Mouse (Mus musculus): Measurements from ENCODE around the gene Hes1. TPM values are rescaled to one million over a fixed set of nuclear protein-coding genes. Genes with fewer than 3 reads are reported as not detected.

Gene Hes1
- polyA plus RNA-seq, 1 experiment, result 22.4 TPM

DNA sequence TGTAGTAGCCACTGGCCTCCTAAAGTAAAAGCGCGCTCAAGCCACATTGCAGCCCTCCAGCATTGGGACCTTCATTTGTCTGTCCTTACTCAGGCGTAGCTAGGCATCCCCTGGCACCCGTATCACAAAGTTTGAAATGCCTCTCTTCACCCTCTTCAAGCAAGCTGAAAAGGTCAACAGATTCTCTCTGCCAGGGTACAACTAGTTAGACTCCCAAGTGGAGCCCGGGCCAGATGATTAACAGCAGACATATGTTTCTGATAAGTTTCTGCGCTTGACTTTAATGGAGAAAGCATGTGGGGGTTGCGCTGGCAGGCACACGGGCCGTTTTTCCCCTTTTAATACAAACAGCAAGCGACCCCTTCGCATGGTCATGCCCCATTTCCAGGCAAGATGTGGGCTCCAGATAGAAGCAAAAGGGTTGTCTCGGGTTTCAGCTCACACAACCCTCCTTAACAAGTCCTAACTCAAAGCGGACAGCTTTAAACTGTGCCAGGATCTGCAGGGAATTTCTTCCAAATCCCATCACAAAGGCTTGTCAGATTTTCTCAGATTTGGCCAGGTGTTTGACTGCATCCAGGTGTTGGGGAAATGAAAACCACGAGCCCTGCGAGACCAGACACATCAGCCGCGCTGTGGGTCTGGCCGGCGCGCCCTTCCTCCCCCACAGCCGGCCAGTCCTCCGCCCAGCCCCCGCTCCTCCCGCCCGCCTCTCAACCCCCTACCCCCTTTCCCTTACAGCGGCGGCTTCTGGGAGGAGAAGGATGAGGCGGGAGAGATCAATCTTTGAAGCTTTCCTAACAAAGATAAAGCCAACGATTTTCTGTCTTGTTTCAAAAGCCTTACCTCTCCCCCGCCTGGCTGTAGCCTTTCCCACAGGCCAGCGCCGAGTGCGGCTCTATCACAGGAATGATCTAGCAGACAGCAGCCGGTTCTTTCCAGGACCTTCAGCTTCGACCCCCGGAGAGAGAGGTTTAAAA is 4.1 kb downstream of the Hes1 start:
- Histone ChIP-seq H3K27me3 (ENCODE audit: control insufficient read depth, insufficient read depth, low read length) (peaks cover 10% of the 10 kb centered on the region; the same call in 1 of the 2 replicates), H3K4me3 (replicated peaks; ENCODE audit: insufficient read depth, low read depth, low read length) (no peak overlapping the region), H3K4me1 (ENCODE audit: control insufficient read depth, insufficient read depth, low read length) (no peaks in the 10 kb centered on the region), H3K27ac (ENCODE audit: insufficient read depth, low read length) (no peak overlapping the region)
- TF ChIP-seq POLR2A (IDR thresholded peaks at IDR 0.05; ENCODE audit: borderline replicate concordance, insufficient read depth, low read length), result no peak
- TF ChIP-seq CTCF (IDR thresholded peaks at IDR 0.05; ENCODE audit: borderline replicate concordance, insufficient read depth, low read depth, low read length), result no peak
- peak in 1 of 2 experiments; percentile 28 for DNase-seq
- WGBS, result 35% methylated on average over 36 of the region's 36 CpGs

- Histone ChIP-seq H3K4me3 (replicated peaks; ENCODE audit: insufficient read depth, low read depth, low read length) (peak overlapping the region; percentile 46), H3K27ac (ENCODE audit: insufficient read depth, low read length) (peak overlapping the region; percentile 46; the same call in 1 of the 2 replicates), H3K4me1 (ENCODE audit: control insufficient read depth, insufficient read depth, low read length) (no peaks in the 10 kb centered on the region), H3K27me3 (ENCODE audit: control insufficient read depth, insufficient read depth, low read length) (peaks cover 4% of the 10 kb centered on the region; the same call in 1 of the 2 replicates)
- TF ChIP-seq POLR2A (IDR thresholded peaks at IDR 0.05; ENCODE audit: borderline replicate concordance, insufficient read depth, low read length) (no peak), CTCF (IDR thresholded peaks at IDR 0.05; ENCODE audit: borderline replicate concordance, insufficient read depth, low read depth, low read length) (no peak)
- DNase-seq, result no peak
- WGBS, result 25% methylated on average over 4 of the region's 4 CpGs
Measured at GRCm38 (mm10) chr16:30069580-30069949, 5.4 kb downstream of the Hes1 start.

DNA sequence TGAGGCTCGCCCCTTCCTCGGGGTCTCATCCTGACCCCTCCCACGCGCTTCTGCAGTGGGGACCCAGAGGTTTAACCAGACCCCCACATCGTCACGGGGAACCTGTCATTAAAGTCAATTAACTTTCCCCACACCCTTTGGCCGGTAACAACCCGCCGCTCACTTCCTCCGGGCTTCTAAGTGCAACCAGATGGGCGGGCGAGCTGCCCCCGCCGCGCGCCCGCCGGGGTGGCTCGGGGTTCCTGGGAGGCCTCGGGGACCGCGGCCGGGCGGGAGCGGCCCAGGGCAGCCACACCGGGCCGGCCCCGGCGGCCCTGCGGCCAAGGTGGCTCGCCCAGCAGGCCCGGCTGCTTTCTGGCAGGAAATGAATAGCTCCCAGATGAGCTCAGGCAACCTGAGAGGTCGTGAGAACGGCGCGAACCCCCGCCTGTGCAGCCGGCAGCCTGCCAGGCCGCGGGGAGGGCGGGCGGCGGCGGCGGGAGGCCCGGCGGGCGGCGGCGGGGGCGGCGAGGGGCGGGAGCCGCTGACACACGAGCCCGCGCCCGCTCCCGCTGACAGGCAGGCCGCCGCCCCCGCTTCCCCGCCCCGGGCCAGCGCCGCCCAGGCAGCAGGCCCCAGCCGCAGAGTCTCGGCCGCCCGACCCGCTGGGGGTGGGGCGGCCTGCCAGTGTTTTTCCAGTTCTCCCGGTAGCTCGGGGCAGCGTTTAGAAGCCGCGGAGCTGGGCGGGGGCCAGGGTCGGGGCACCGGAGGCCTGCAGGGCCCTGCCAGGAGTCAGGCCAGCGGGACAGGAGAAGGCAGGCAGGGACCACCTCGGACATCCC is 6.0 kb downstream of the Hes1 start:
- peak overlapping the region; percentile 46 for H3K4me3 ChIP-seq (replicated peaks; ENCODE audit: insufficient read depth, low read depth, low read length)
- H3K4me1 ChIP-seq (ENCODE audit: control insufficient read depth, insufficient read depth, low read length), result no peaks in the 10 kb centered on the region
- 2% methylated on average over 64 of the region's 82 CpGs for WGBS

DNA sequence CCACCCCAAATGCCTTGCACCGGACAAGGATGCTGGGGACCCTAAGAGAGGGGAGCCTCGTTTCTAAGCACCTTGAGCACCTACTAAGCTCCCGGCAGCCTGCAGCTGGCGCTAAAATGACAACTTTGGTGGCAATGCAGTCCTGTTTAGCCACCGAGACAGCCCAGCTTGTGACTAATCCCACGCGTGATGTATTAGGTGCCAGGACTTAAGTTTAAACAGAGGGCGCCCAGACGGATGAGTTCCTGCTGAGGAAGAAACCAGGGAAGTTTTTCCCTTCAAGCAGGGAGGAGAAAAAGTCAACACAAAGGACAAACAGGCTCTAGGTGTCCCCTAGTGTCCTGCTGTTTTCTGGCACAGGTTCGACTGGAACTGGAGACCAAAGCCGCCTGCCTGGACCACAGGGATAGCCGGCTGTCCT is 6.6 kb downstream of the Hes1 start:
- Histone ChIP-seq H3K27me3 (ENCODE audit: control insufficient read depth, insufficient read depth, low read length) (peaks cover 4% of the 10 kb centered on the region; the same call in 1 of the 2 replicates), H3K4me3 (replicated peaks; ENCODE audit: insufficient read depth, low read depth, low read length) (peak overlapping the region; percentile 19)
- peak; percentile 57 to 59 for DNase-seq

More for the DNA sequence above, 6.0 kb downstream of the Hes1 start:
- peak; percentile 78 to 79 for DNase-seq
- TF ChIP-seq CTCF (IDR thresholded peaks at IDR 0.05; ENCODE audit: borderline replicate concordance, insufficient read depth, low read depth, low read length) (no peak), POLR2A (IDR thresholded peaks at IDR 0.05; ENCODE audit: borderline replicate concordance, insufficient read depth, low read length) (no peak)
- H3K27ac ChIP-seq (ENCODE audit: insufficient read depth, low read length), result peak overlapping the region; percentile 46
- peaks cover 4% of the 10 kb centered on the region; the same call in 1 of the 2 replicates for H3K27me3 ChIP-seq (ENCODE audit: control insufficient read depth, insufficient read depth, low read length)

GRCm38 (mm10) chr16:30073317-30073716 is 9.1 kb downstream of the Hes1 start:
- H3K27ac ChIP-seq (ENCODE audit: insufficient read depth, low read length), result no peak overlapping the region
- H3K27me3 ChIP-seq (ENCODE audit: control insufficient read depth, insufficient read depth, low read length), result peaks cover 3% of the 10 kb centered on the region; the same call in 1 of the 2 replicates
- no peak for DNase-seq
- H3K4me3 ChIP-seq (replicated peaks; ENCODE audit: insufficient read depth, low read depth, low read length), result no peak overlapping the region
- no peaks in the 10 kb centered on the region for H3K4me1 ChIP-seq (ENCODE audit: control insufficient read depth, insufficient read depth, low read length)
- WGBS, result 100% methylated on average over 1 of the region's 1 CpGs
- TF ChIP-seq CTCF (IDR thresholded peaks at IDR 0.05; ENCODE audit: borderline replicate concordance, insufficient read depth, low read depth, low read length) (no peak), POLR2A (IDR thresholded peaks at IDR 0.05; ENCODE audit: borderline replicate concordance, insufficient read depth, low read length) (no peak)

More for the DNA sequence above, 6.6 kb downstream of the Hes1 start:
- TF ChIP-seq POLR2A (IDR thresholded peaks at IDR 0.05; ENCODE audit: borderline replicate concordance, insufficient read depth, low read length) (no peak), CTCF (IDR thresholded peaks at IDR 0.05; ENCODE audit: borderline replicate concordance, insufficient read depth, low read depth, low read length) (no peak)
- 9% methylated on average over 12 of the region's 12 CpGs for WGBS
- Histone ChIP-seq H3K4me1 (ENCODE audit: control insufficient read depth, insufficient read depth, low read length) (no peaks in the 10 kb centered on the region), H3K27ac (ENCODE audit: insufficient read depth, low read length) (peak overlapping the region; percentile 41; the same call in 1 of the 2 replicates)

DNA sequence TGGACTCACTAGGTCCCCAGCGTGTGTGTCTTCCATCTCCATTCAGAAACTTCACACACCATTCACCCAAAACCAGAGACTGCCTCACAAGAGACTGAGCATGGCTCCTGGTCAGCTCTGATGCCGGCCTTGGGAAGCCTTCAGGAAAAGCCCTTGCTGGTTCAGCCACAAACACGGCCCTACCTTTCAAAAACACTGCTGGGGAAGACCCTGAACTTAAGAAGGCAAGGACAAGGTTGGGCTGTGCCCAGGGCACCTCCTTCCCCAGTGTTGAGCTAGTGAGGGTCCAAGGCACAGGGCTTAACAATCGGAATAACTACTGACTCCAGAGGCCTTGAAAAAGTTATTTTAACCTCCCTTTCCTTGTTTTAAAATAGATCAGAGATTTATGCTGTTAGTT is 17.3 kb downstream of the Hes1 start:
- no peaks in the 10 kb centered on the region for H3K27me3 ChIP-seq (ENCODE audit: control insufficient read depth, insufficient read depth, low read length)
- WGBS, result 79% methylated on average over 4 of the region's 4 CpGs
- DNase-seq, result no peak
- TF ChIP-seq POLR2A (IDR thresholded peaks at IDR 0.05; ENCODE audit: borderline replicate concordance, insufficient read depth, low read length) (no peak), CTCF (IDR thresholded peaks at IDR 0.05; ENCODE audit: borderline replicate concordance, insufficient read depth, low read depth, low read length) (no peak)
- no peak overlapping the region for H3K27ac ChIP-seq (ENCODE audit: insufficient read depth, low read length)
- H3K4me1 ChIP-seq (ENCODE audit: control insufficient read depth, insufficient read depth, low read length), result no peaks in the 10 kb centered on the region
- no peak overlapping the region for H3K4me3 ChIP-seq (replicated peaks; ENCODE audit: insufficient read depth, low read depth, low read length)

DNA sequence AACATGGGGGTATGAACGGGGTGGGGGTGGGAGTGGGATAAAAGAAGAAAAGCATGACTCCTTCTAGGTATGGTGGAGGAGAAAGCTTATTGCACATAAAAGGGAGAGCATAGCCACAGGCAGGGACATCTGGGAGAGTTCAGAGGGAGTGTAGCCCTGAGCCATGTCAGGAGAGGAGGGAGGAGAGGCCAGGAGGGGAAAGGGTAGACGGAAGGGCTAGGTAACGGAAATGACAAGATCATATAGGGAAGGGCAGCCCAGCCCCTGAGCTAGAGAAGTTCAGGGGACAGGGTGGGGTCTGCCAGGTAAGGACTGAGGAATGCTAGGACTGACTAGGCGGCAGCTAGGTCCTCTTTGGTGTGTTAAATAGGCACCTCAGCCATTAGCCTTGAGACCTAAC is 17.8 kb downstream of the Hes1 start:
- no peaks in the 10 kb centered on the region for H3K4me1 ChIP-seq (ENCODE audit: control insufficient read depth, insufficient read depth, low read length)
- no peak overlapping the region for H3K27ac ChIP-seq (ENCODE audit: insufficient read depth, low read length)
- H3K27me3 ChIP-seq (ENCODE audit: control insufficient read depth, insufficient read depth, low read length), result no peaks in the 10 kb centered on the region
- no peak overlapping the region for H3K4me3 ChIP-seq (replicated peaks; ENCODE audit: insufficient read depth, low read depth, low read length)
- DNase-seq, result no peak
- whole genome bisulfite sequencing, result 92% methylated on average over 4 of the region's 4 CpGs
- TF ChIP-seq POLR2A (IDR thresholded peaks at IDR 0.05; ENCODE audit: borderline replicate concordance, insufficient read depth, low read length), result no peak
- no peak for TF ChIP-seq CTCF (IDR thresholded peaks at IDR 0.05; ENCODE audit: borderline replicate concordance, insufficient read depth, low read depth, low read length)

All from cerebellum, adult 2 months (tissue).